Mouse (Mus musculus) erythroblast, embryonic 14.5 days (primary cell): ENCODE results near the gene S1pr4.

Experiments
- GATA1 ChIP-seq: IDR thresholded peaks from 2 replicates; pipeline ENCODE4 v1.6.1; 2012; ENCODE audit warnings: low read length, inconsistent platforms, mixed read lengths
- TAL1 ChIP-seq: IDR thresholded peaks from 3 replicates; pipeline ENCODE4 v1.6.1; 2012; ENCODE audit warnings: low read length, inconsistent platforms, mixed read lengths

DNA sequence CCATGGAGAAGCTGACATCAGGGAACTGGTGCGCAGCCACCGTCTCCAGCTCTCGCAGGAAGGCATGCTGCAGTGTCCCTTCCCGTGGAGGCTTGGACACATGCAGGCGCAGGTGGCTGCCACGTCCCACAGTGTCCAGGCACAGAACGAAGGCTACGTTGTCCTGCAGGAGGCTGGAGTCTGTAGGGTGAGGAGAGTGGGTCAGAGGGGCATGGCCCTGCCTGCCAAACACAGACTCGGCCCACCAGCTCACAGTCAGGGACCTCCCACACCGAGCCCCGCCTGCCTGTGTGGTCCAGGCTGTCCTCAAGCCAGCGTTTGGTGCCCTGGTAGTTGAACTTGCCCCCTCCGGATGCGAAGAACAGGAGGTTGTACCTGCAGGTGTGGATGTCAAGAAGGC is 10.0 kb downstream of the S1pr4 start:
- TF ChIP-seq GATA1, result no peak
- TF ChIP-seq TAL1, result no peak
